Mouse (Mus musculus) ES-Bruce4 (cell line): ENCODE measurements around the gene Flt3.

Source experiments
- CTCF ChIP-seq: IDR thresholded peaks from one replicate; pipeline ENCODE4 v1.8.1; 2011; ENCODE audit warnings: low read depth, low read length
- EP300 ChIP-seq: IDR thresholded peaks from 2 replicates; pipeline ENCODE4 v1.6.1; 2011; ENCODE audit warnings: low read depth, low read length; ENCODE audit not compliant: insufficient read depth

GRCm38 (mm10) chr5:147401024-147401423 is 735 bp upstream of the Flt3 start:
- TF ChIP-seq EP300 = no peak
- no peak for TF ChIP-seq CTCF
